Mouse (Mus musculus) forebrain, embryonic 13.5 days (tissue): ENCODE data around the gene Tldc2. TPM values are rescaled to one million over a fixed set of nuclear protein-coding genes. Genes with fewer than 3 reads are reported as not detected.

Experiments used
- ATAC-seq: fragments of 200-750 bp; cut with Nextera tagmentation; 2 replicates; pipeline ENCODE4 v1.8.0; 2017
- H3K27ac ChIP-seq: fragments of 300-500 bp; sonication (generic); 2 replicates; pipeline ENCODE4 v1.5.1; 2015; ENCODE audit warnings: inconsistent platforms, mild to moderate bottlenecking, moderate library complexity
- H3K27me3 ChIP-seq: fragments of 300-500 bp; sonication (generic); 2 replicates; pipeline ENCODE4 v1.6.1; 2015; ENCODE audit warnings: mild to moderate bottlenecking, inconsistent platforms
- H3K36me3 ChIP-seq: fragments of 300-500 bp; sonication (generic); 2 replicates; pipeline ENCODE4 v1.6.1; 2015; ENCODE audit warnings: mild to moderate bottlenecking, inconsistent platforms; ENCODE audit not compliant: poor library complexity, severe bottlenecking
- H3K4me1 ChIP-seq: fragments of 300-500 bp; sonication (generic); 2 replicates; pipeline ENCODE4 v1.6.1; 2015; ENCODE audit warnings: inconsistent platforms
- H3K4me2 ChIP-seq: fragments of 300-500 bp; sonication (generic); 2 replicates; pipeline ENCODE4 v1.6.1; 2015; ENCODE audit warnings: inconsistent platforms, mild to moderate bottlenecking, moderate library complexity
- H3K4me3 ChIP-seq: fragments of 300-500 bp; sonication (generic); 2 replicates; pipeline ENCODE4 v1.5.1; 2015; ENCODE audit warnings: mild to moderate bottlenecking, inconsistent platforms
- H3K9ac ChIP-seq: fragments of 300-500 bp; sonication (generic); 2 replicates; pipeline ENCODE4 v1.6.1; 2015; ENCODE audit warnings: mild to moderate bottlenecking, inconsistent platforms
- H3K9me3 ChIP-seq: fragments of 300-500 bp; sonication (generic); replicated peaks from 2 replicates; pipeline ENCODE4 v1.6.1; 2016; ENCODE audit warnings: inconsistent platforms
- WGBS: fragments of 180-500 bp; shearing (Covaris S2); methylation state at CpG from one replicate; pipeline ENCODE4 v1.1.7; 2015; 5-methylcytosine and 5-hydroxymethylcytosine counted together
- polyA plus RNA-seq: library from polyadenylated mRNA; unstranded; fragments of >200 nt; fragmentation: Nextera tagmentation; extraction: Ambion mirVana; gene quantifications from 2 replicates; pipeline ENCODE4 v1.2.1, GENCODE M21; 2015

Tldc2 gene
- polyA plus RNA-seq, 1 experiment from 2014 or later, result not detected

DNA sequence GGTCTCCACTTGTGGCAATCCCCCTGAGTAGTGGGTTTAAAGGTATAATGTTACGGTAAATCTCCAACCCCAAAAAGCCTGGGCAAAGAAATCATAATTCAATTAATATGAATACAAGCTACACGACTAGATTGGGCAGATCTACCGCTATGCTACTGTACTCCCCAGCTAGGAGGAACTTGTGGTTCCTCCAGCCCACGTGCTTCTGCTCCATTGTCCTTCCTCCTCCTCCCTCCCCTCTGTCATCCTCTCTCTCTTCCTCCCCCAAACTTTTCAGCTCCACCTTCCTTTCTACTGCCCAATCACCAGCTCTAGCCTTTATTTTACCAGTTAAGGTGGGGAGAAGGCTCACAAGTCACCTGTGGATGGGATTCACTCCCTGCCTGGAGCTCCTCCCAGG, 21.4 kb downstream of the Tldc2 start:
- H3K4me1 ChIP-seq, result no peaks in the 10 kb centered on the region
- H3K27ac ChIP-seq, result no peak overlapping the region
- H3K4me2 ChIP-seq, result no peak overlapping the region
- H3K4me3 ChIP-seq, result no peak overlapping the region
- no peaks in the 10 kb centered on the region for H3K27me3 ChIP-seq
- H3K36me3 ChIP-seq, result peaks cover 76% of the 10 kb centered on the region
- no peaks in the 10 kb centered on the region for H3K9me3 ChIP-seq
- no peak for ATAC-seq
- no peak overlapping the region for H3K9ac ChIP-seq
- WGBS, result 90% methylated on average over 4 of the region's 4 CpGs

DNA sequence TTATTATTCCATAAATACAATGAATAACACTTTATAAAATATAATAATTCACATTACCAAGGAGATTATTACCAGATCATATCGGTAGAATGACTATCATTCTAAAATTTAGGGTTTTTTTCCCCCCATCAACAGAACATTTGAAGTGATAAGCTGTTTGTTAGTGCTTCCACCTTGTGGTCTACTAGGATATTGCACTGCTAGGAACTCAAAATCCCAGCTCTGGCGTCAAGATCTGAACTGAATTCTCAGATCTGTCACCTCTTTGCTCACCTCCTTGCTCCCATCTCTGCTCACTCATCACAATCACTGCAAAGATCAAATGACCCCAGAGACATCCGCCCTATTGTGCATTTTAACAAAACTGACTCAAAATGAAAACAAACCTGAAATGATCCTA, 30.1 kb downstream of the Tldc2 start:
- no peak for ATAC-seq
- Histone ChIP-seq H3K9ac (no peak overlapping the region), H3K4me3 (no peak overlapping the region), H3K27me3 (no peaks in the 10 kb centered on the region), H3K4me1 (no peaks in the 10 kb centered on the region), H3K9me3 (no peaks in the 10 kb centered on the region), H3K36me3 (peaks cover 41% of the 10 kb centered on the region), H3K27ac (no peak overlapping the region), H3K4me2 (no peak overlapping the region)
- WGBS, result 22% methylated on average over 3 of the region's 3 CpGs

DNA sequence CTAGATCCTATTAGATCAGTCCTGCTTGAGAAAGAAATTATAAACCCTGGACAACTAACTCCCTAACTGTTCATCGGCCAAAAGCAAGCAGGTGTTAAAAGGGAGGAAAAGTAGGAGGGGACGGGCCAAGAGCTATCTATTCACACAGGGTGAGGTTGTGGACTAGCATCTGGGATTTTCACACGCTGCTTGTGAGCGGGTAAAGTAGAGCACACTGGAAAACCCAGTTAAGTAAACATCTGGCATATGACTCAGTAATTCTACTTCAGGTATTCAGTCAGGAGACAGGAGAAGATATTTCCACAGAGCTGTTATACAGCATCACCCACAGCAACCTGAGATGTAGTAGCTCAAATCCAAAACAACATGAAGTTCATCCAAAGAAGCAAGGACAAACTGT, 31.7 kb downstream of the Tldc2 start:
- no peaks in the 10 kb centered on the region for H3K27me3 ChIP-seq
- ATAC-seq, result no peak

DNA sequence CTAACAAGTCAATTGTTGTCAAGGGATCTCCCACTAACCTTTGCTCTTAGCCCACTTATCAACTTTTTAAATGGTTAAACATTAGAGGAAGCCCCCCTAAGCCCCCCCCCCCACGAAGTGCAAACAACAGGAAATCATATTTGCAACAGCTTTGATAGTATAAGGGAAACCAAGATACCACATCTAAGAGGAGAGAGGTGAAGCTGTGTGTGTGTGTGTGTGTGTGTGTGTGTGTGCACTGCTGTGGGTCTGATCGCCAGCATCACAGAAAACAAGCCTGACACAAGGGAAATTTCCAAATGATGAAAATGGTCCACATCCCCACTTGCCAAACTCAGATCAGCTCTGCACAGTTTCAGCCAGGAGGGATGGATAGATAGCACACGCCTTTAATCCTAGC, 32.2 kb downstream of the Tldc2 start:
- H3K4me2 ChIP-seq, result no peak overlapping the region
- H3K27me3 ChIP-seq, result no peaks in the 10 kb centered on the region
- no peak overlapping the region for H3K27ac ChIP-seq
- H3K4me3 ChIP-seq, result no peak overlapping the region
- peaks cover 24% of the 10 kb centered on the region for H3K36me3 ChIP-seq
- no peak overlapping the region for H3K9ac ChIP-seq
- H3K9me3 ChIP-seq, result no peaks in the 10 kb centered on the region
- WGBS, result 76% methylated on average over 3 of the region's 3 CpGs
- no peaks in the 10 kb centered on the region for H3K4me1 ChIP-seq
- no peak for ATAC-seq

More for the DNA sequence above, 31.7 kb downstream of the Tldc2 start:
- no peak overlapping the region for H3K27ac ChIP-seq
- no peaks in the 10 kb centered on the region for H3K4me1 ChIP-seq
- no peak overlapping the region for H3K4me2 ChIP-seq
- H3K9ac ChIP-seq, result 0 out of 2 replicates have a peak overlapping the region, but pooled peaks have one; percentile 5
- WGBS, result 94% methylated on average over 4 of the region's 4 CpGs
- peaks cover 29% of the 10 kb centered on the region for H3K36me3 ChIP-seq
- no peaks in the 10 kb centered on the region for H3K9me3 ChIP-seq
- H3K4me3 ChIP-seq, result no peak overlapping the region

DNA sequence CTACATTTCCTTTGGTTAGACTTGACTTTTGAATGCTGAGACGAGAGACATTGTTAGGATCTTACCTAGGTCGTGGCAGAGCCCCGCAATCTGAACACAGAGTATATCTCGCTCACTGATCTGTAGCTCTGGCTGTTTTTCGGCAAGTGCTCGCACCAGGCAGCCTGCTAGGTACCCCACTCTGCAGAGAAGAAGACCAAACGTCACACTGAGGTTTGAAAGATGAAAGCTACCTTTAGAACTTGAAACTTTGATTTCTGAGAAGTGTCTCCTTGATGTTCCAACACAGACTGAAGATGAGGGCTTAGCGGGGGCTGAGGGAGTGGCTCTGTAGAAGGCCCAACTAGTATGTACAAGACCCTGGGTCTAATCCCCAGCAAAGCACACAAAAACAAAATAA, 34.9 kb downstream of the Tldc2 start:
- H3K4me1 ChIP-seq, result no peaks in the 10 kb centered on the region
- H3K9me3 ChIP-seq, result no peaks in the 10 kb centered on the region
- no peak overlapping the region for H3K4me2 ChIP-seq
- no peaks in the 10 kb centered on the region for H3K27me3 ChIP-seq
- WGBS, result 92% methylated on average over 8 of the region's 8 CpGs
- H3K27ac ChIP-seq, result no peak overlapping the region
- no peak for ATAC-seq
- H3K4me3 ChIP-seq, result no peak overlapping the region
- H3K9ac ChIP-seq, result no peak overlapping the region
- peaks cover 32% of the 10 kb centered on the region for H3K36me3 ChIP-seq

DNA sequence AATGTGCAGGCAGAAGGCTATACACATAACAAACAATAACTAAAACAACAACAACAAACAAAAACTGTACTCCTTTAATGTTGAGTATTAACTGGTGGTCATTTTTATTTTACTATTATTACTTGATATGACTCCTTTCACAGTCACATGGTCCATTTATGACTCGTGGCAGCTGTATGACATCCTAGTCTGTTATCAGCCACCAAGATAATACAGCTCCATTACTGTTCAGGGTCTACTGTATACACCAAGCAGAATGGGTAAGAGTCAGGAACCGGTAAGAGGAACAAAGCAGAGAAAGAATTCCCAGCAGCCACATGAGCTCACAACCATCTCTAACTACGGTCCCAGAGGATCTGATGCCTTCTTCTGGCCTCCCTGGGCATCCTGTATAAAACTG, 38.4 kb downstream of the Tldc2 start:
- WGBS, result 90% methylated on average over 3 of the region's 3 CpGs
- Histone ChIP-seq H3K9me3 (no peaks in the 10 kb centered on the region), H3K4me2 (no peak overlapping the region), H3K9ac (no peak overlapping the region), H3K27me3 (no peaks in the 10 kb centered on the region), H3K4me1 (no peaks in the 10 kb centered on the region), H3K27ac (no peak overlapping the region), H3K4me3 (no peak overlapping the region), H3K36me3 (peaks cover 29% of the 10 kb centered on the region; the same call in 1 of the 2 replicates)
- ATAC-seq, result no peak

DNA sequence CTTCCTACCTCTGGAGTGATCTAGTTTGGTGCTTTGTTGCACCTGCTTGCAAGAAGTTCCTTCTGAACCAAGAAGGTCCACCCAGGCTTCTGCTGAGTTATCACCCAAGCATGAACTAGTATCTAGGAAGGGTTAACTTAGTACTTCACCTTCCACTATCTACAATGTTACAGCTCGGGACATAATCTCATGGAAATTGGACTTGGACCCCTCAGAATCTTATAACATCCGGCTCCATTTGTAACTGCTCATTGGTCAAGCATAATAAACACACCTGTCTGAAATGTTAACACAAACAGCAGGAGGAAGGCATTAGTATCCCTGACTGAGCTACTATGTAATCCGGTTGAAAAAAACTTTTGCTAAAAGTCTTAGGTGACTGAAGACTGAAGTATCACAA, 40.5 kb downstream of the Tldc2 start:
- Histone ChIP-seq H3K36me3 (peaks cover 19% of the 10 kb centered on the region; the same call in 1 of the 2 replicates), H3K27me3 (no peaks in the 10 kb centered on the region), H3K9me3 (no peaks in the 10 kb centered on the region), H3K9ac (no peak overlapping the region), H3K4me1 (no peaks in the 10 kb centered on the region), H3K4me2 (no peak overlapping the region), H3K4me3 (no peak overlapping the region), H3K27ac (no peak overlapping the region)
- ATAC-seq, result no peak
- 80% methylated on average over 3 of the region's 3 CpGs for WGBS

DNA sequence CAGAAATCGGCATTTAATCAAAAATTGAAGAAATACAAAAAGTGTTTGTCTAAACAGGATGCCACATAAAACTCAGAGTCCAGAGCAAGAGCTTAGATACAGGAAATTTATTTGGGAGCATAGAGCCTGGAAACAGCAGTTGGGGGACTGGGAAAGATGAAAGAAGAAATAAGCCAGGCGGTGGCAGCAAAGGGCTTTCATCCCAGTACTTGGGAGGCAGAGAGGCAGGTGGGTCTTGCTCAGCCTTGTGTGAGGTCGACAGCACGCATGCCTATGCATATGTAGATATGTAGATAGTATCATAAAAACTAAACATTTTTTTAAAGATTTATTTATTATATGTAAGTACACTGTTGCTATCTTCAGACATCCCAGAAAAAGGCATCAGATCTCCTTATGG, 41.2 kb downstream of the Tldc2 start:
- Histone ChIP-seq H3K4me3 (no peak overlapping the region), H3K9ac (no peak overlapping the region), H3K4me2 (no peak overlapping the region), H3K4me1 (no peaks in the 10 kb centered on the region), H3K27me3 (no peaks in the 10 kb centered on the region), H3K9me3 (no peaks in the 10 kb centered on the region), H3K27ac (no peak overlapping the region), H3K36me3 (peaks cover 19% of the 10 kb centered on the region; the same call in 1 of the 2 replicates)
- WGBS, result 63% methylated on average over 4 of the region's 4 CpGs
- ATAC-seq, result no peak

DNA sequence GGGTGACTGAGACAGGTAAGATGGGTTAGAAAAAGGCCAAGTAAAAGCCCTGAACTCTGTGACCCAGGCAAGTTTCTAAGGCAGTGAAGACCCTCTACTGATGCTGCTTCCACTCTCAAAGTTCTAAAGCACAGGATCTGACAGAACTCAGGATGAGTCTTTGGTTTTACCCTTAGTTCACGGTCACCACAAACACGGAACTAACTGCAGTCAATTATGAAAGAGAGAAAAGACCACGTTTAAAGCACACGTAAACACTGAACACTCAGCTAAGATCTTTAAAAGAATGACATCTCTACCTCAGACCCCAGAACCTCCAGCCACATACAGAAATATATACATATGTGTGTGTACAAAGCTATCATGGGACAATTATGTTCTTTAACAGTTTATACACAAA, 42.2 kb downstream of the Tldc2 start:
- ATAC-seq, result no peak
- Histone ChIP-seq H3K36me3 (peaks cover 19% of the 10 kb centered on the region; the same call in 1 of the 2 replicates), H3K27ac (no peak overlapping the region), H3K9ac (no peak overlapping the region), H3K4me3 (no peak overlapping the region), H3K4me2 (no peak overlapping the region), H3K27me3 (no peaks in the 10 kb centered on the region), H3K9me3 (no peaks in the 10 kb centered on the region), H3K4me1 (peaks cover 3% of the 10 kb centered on the region; the same call in 1 of the 2 replicates)
- 94% methylated on average over 4 of the region's 4 CpGs for WGBS

DNA sequence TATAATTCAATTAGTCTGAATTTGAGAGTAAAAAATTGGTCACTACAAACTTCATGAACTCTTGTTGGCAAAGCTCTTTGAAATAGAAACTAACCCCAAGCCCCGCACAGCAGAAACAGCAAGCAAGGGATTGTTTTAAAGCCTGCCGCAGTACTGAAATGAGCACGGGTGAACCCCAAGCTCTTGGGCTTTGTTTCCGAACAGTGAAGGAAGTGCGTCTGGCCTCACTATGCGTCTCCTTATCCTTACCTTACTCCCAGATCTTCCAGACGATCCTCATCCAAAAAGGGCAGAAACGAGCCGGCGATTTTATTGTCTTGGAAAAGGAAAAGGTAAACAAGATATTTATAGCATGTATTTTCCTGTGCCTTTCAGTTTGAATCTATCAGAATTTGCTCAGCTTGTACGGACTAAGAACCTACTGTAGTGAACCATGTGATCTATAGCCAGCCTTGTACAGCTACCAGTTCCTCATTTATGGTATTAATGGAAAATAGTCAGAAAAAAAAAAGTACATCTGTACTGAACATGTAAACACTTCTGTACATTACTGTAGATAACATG, 42.8 kb downstream of the Tldc2 start:
- no peak overlapping the region for H3K4me2 ChIP-seq
- ATAC-seq, result no peak
- H3K9ac ChIP-seq, result no peak overlapping the region
- peaks cover 8% of the 10 kb centered on the region for H3K4me1 ChIP-seq
- H3K27ac ChIP-seq, result no peak overlapping the region
- H3K27me3 ChIP-seq, result no peaks in the 10 kb centered on the region
- H3K36me3 ChIP-seq, result peaks cover 19% of the 10 kb centered on the region; the same call in 1 of the 2 replicates
- WGBS, result 88% methylated on average over 11 of the region's 11 CpGs
- no peak overlapping the region for H3K4me3 ChIP-seq
- H3K9me3 ChIP-seq, result no peaks in the 10 kb centered on the region

DNA sequence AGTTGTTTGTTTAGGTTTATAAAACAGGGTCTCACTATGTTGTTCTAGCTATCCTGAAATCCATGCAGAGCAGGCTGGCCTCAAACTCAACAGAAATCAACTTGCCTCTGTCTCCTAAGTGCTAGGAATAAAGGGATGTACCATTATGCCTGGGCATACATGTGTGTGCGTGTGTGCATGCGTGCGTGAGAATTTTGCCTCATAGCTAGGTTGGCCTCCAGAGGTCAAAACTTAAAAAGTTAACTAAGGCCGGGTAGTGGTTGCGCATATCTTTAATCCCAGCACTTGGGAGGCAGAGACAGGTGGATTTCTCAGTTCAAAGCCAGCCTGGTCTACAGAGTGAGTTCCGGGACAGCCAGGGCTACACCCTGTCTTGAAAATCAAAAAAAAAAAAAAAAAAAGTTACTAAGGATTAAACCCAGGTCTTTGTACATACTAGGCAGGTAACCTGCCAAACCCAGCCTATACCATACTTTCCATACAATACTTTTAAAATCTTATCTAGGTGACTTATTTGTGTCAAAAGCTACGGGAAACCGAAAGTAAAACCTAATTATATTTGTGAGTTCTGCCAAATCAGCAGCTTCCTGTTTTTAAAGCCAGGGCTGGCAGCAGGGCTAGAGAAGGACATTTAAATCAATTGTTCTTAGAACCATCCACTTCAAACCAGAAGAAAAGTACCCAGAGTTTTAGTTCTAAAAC, 44.1 kb downstream of the Tldc2 start:
- Histone ChIP-seq H3K4me1 (peaks cover 8% of the 10 kb centered on the region), H3K9me3 (no peaks in the 10 kb centered on the region), H3K27ac (no peak overlapping the region), H3K4me2 (no peak overlapping the region), H3K9ac (no peak overlapping the region), H3K36me3 (peaks cover 12% of the 10 kb centered on the region; the same call in 1 of the 2 replicates), H3K4me3 (no peak overlapping the region), H3K27me3 (no peaks in the 10 kb centered on the region)
- 92% methylated on average over 8 of the region's 8 CpGs for WGBS
- no peak for ATAC-seq

DNA sequence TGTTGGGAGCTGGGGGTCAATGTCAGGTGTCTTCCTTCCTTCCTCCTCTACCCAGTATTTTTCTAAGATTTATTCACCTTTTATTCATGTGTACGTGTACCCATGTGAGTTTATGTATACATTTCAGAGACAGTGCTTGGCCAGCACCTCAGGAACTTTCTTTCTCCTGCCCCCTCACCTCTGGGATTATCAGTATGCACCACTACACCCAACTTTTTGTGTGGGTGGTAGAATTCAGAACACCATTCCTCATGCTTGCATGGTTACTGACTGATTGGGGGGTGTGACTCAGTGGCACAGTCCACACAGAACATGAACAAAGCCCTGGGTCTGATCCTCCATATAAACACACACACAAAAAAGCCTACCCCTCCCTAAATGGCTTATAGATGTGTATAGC, 45.2 kb downstream of the Tldc2 start:
- Histone ChIP-seq H3K36me3 (peaks cover under 1% of the 10 kb centered on the region; the same call in 1 of the 2 replicates), H3K9me3 (no peaks in the 10 kb centered on the region), H3K4me3 (no peak overlapping the region), H3K27me3 (no peaks in the 10 kb centered on the region), H3K9ac (no peak overlapping the region), H3K27ac (no peak overlapping the region), H3K4me2 (no peak overlapping the region), H3K4me1 (peaks cover 8% of the 10 kb centered on the region)
- WGBS, result 85% methylated on average over 1 of the region's 1 CpGs
- no peak for ATAC-seq
